Mouse (Mus musculus) layer of hippocampus, adult 18-20 months (tissue): ENCODE measurements at regions not wholly inside any gene's neighbourhood (a gene's known extent, or its start where the extent isn't known, plus 50 kb on each side); places are given as distances from the start of the nearest gene placed in this dataset.

ENCODE experiments used
- DNase-seq, 2 experiments: peaks; one replicate each; pipeline ENCODE4 v3.0.0; 2022; ENCODE audit warnings: low spot score in 2 of 2

DNA sequence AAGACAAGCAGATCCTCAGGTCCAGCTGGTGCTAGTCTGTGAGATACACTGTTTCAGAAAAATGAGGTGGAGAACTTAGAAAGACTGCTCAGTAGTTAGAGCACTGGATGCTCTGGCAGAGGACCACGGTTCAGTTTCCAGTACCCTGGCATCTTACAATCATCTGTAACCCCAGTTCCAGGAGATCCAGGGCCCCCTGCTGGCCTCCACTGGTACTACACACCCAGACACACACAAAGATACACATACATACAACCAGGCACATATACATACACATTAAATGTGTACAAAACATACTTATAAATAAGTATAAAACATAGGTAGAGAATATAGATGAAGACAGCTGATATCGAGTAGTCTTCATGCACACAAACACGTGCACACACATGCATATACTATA, 97.4 kb upstream of the Supt20 start:
- no peak for DNase-seq

DNA sequence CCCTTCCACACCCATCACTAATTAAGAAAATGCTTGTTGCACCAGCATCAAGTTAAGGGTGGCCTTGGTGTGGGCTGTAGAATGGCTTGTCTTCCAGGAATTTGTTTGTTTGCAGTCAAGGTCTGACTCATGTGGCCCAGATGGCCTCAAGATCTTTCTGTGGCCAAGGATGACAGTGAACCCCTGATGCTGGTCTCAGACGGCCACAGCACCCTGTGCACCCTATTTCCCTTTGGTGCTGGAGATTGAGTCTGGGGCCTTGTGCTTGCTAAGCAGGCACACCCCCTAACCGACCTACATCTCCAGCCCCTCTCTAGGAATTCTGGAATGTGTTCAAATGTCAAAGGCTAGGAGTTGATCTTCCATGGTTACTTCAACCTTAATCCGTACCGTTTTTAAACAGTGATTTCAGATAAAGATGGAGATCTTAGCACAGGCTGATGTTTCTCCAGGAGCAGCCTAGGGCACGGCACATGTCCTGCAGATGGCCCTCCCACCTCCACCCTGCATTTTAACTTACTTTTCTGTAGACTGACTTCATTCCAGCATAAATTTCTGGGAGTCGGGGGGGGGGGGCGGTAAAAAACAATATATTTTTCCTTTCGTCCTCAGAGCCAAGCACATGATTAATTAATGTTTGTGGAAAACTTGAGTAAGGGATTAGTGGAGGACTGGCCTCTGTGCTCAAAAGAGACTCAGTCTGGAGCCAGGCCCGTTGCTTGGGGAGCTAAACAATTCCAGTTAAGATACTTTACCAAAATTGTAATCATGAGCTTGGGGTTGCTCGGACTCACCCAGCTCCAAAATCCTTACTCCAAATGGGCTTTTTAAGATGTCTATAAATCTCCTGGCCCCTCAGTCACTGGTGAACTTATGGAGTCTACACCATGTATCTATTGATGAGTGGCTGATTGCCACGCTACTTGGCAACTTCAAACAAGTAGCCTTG, 95.0 kb upstream of the Supt20 start:
- no peak for DNase-seq

DNA sequence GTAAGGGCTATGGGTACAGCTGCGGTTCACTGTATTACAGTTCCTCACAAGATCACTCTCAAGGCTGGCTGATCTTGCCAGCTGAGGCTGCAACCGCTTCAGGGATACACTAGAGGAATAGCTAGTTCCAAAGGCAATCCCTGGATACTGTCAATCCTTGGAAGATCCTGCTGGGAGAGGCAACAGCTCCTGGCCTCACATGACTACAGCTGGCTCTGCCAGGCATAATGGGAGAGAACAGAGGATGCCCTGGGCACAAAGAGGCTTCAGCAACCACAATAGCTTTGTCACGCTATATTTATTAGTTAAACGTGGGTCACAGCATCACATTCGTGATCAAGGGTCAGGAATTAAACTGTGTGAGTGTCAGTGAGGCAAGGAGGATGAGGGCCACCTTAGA, 94.3 kb upstream of the Supt20 start:
- no peak for DNase-seq

DNA sequence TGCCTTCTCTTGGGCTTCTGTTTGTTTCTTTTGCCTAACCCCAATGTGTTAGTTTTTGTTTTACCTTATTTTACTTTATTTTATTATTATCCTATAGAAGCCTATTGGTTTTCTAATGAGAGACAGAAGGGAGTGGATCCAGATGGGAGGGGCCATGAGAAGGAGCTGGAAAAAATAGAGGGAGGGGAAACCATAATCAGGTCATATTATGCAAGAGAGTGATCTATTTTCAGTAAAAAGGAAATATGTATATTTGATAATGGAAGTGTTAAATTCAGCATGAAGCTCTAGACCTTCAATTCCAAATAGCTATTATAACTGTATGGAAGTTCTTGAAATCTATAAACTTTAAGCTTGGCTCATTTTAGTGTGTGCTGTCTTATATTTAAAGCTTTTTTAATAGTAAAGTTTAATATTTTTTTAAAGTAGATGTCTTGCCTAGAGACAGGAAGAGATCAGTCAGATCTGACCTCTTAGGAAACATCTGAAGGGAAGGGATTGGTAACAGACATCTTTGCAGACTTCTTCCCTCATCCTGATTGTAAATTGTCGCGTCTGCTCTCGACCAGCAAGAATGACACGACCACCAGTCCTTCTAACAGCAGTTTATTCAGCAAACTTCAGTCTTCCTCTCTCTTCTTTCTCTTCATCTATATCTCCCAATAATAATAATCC, 87.8 kb upstream of the Supt20 start:
- DNase-seq, result no peak

DNA sequence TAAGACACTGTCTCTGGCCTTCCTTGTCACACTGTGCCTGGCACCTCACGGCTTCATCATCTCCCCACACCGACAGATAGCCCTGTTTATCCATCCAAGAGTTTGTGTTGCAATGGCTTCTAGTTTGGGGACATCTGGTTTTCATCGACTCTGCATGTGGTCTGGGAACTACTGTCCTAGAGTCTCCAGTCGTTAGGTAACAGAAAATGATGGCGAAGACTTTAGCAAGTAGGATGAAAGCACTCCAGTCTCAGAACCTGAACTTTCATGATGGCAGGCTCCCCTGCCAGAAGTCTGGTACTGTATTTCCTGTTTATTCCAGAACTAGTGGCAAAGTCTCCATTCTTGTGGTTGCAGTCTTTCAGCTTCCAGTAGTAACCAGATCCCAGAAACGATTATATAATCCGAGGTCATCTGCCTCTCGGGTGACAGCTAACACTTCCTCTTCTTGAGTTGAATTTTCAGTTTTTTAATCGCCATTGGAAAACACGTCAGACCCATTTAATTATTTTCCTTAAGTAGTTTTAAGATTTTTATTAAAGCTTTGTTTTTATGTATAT, 81.1 kb upstream of the Supt20 start:
- no peak for DNase-seq

DNA sequence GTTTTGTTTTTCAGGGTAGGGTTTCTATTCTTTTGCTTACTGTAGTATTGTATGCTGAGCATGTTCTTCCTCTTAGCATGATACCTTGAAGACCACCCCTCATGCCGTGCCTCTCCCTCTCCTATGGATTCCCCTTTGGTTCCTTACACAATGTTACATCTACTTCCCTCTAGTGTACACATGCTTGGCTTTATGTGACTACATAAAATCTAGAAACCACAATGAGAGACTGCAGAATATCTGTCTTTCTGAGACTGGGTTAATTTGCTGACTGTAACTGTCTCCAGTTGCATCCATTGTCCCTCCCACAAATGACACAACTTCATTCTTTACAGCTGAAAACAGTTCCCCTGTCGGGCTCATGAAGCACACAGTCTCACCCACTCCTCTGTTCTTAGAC, 78.8 kb upstream of the Supt20 start:
- no peak for DNase-seq

DNA sequence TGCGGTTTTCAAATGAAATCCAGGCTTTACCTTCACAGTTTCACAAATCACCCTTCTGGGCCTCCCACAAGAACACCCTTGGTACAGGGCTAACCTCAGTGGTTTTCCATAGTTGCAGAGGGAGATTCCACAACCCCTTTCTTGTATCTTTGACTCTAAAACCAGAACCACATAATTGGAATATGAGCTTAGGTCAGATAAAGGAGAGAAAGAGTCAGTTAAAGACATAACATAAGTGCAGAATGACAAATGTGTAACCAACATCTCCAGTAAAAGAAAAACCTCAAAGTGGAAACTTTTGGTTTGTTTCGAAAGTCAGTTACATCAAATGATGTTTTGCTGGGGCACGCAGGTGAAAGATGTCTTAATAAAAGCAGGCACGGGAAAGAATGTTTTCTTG, 75.3 kb upstream of the Supt20 start:
- no peak for DNase-seq

DNA sequence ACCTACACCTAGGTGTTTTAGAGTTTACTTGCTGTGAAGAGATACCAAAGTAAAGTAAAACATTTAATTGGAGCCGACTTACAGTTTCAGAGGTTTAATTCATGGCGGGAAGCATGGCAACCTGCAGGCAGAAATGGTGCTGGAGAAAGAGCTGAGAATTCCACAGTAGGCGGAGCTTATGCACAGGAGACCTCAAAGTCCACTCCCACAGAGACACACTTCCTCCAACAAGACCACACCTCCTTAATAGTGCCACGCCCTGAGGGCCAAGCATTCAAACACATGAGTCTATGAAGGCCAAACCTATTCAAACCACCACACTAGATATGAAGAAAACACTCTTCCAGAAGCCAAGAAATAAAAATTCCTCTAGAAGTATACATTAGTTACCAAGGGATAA, 74.3 kb upstream of the Supt20 start:
- DNase-seq, result no peak

DNA sequence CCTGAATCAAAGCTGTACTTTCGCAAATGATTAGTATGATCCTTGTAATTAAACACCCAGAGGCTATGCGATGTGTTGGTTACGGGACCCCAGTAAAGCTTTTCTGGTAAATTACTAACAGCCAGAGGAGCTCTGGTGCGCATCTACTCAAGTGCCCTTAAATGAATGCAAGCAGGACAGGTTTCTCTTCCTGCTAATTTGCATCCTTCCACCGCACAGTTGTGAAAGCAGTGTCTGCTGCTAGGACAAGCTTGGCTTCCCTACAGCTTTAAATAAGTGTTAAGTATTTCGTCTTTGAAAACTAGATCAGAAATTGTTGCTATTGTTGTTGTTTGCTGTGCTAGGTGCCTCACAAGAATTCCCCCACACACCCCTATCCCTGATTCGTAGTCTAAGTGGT, 62.4 kb upstream of the Supt20 start:
- DNase-seq, result no peak

DNA sequence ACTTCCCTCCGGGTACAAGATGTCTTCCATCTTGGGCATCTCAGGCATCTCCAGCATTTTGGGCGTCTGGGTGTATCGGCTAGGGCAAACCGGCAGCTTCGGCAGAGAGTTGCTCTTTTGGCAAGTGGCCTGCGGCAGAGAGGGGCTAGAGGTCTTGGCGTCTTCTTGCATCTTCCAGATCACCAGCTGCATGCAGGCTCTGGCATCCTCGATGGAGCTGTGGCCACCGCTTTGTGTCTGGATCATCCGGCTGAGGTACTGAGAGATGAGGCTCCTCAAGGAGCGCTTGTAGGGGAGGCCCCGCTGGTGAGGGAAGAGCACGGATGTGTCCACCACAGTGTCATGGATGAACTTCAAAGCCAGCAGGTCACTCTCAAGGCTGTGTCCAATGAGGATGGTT, 59.9 kb upstream of the Supt20 start:
- no peak for DNase-seq

DNA sequence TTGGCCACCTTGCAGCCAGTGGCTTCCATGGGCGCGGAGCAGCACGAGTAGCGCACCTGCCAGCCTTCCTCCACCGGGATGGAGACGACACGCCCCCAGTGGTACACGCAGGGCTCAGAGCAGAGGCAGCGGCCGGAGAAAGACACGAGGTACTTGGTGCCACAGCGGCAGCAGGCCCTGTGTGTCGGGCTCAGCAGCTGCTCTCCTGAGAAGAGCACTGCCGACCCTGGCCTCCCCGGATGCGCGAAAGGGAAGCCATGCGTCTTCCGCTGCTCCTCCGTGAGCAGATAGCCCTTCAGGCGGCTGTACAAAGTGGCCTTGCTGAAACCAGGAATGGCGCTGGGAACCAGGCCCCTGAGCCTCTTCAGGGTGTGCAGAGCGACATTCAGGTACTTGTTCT, 59.2 kb upstream of the Supt20 start:
- DNase-seq, result no peak

DNA sequence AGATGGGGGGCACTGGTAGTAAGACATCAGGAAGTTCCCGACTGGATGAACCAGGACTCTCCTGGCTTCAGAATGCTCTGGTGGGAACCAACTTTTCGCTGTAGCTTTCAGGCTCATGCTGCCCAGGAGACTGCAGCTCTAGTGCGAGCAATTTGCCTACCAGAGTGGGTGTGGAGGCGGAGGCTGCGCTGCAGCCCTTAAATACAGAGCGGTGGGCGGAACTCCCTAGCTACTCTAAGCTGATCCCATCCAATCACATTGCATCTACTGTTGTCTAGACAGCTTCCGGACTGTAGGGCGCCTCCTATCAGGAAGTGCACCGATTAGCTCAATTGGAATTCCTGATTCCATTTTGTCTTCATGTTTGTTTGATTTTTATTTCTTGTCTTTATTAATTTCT, 58.2 kb upstream of the Supt20 start:
- no peak for DNase-seq
